Mouse (Mus musculus) retina, adult 2 months (tissue): ENCODE results near the gene Ptprk.

Source experiments
- DNase-seq: peaks from one replicate; pipeline ENCODE4 v3.0.0-alpha.2; 2012; ENCODE audit warnings: low read depth, low spot score

Ptprk gene

DNA sequence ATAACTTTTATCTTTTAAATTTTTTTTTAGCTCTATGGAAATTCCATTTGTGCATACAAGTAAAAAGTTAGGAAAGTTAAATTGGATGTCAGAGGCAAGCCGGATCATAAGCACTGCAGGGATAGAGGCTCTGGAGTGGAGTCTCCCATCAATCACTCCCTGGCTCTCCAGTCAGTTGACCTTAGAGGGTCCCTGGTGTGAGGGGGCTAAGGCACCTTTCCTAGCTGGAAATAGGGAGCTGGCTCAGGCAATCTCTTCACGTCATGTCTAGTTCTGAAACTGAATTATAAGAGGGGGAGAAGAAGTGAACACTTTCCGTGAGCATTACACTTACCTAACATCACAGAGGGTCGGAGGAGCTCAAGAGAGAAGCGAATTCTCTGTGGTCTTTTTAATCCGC lies 110.1 kb downstream of the Ptprk start:
- no peak for DNase-seq

DNA sequence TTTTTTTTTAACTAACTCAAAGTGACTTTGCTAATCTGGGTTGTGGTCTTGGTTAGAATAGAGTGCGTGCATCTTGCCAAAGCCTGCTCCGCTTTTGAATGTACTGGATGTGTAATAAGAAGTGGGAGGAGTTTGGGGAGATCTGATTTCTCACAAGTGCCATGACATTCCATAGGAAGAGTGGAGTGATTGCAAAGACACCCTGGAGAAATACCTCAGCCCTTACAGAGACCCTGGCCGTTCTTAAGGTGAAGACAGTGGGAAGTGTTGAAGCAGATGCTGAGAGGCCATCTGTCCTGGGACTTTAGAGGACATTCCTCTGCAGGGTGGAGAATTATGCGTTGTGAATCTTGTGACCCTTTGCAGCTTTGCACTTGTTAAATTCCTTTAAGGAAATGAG lies 110.7 kb downstream of the Ptprk start:
- DNase-seq, result no peak

DNA sequence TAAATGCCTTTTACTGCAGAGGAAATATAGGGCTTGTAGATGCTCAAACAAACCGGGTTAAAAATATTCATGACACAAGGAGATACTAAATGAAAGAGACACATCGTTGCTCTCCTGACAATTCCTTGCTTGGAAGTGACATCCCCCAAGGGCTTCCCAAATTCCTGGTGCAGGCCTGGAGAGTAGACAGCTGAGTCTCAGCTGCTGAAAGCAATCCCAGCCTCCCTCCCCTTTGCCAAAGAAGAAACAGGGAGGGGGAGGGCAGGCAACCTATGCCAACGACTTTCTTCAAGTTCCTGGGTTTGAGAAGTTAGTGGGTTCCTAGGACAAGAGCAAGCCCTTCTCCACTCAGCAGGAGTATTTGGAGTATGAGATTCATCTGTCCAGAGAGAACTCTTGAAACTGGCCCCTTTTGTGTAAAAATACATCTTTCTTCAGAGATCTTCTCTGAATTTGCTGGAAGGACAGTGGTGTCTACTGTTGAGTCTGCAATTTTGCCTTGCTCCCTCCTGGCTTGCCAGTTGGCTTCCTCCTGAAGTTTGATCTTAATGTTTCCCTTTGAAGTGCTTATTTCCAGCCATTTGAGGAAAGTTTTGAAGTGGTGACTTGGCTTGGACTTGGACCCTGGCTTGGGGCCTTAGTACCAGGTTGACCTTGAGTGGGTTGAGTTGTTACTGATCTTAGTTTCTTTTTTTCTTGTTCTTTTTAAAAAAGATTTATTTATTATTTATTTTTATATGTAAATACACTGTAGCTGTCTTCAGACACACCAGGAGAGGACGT lies 111.6 kb downstream of the Ptprk start:
- peak; percentile 2 for DNase-seq

DNA sequence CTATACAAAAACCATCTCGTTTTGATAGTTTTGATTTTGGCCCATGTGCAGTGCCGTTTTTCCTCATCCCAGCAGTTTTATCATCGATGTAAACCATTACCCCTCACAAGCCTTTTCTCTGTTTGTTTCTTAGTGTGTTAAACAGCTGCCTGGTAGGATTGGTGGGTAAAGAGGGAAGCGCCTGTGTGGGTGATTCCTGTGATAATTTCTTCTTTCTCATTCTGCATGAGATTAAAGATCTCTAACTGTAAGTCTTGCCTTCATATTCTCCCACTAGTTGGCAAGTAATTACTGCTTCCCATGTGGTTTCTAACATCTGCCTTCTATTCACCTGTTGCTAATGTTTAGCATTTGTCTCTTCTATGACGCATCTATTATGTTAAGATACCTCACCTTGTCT lies 116.8 kb downstream of the Ptprk start:
- no peak for DNase-seq

GRCm38 (mm10) chr10:28193630-28194029 lies 119.0 kb downstream of the Ptprk start:
- no peak for DNase-seq

DNA sequence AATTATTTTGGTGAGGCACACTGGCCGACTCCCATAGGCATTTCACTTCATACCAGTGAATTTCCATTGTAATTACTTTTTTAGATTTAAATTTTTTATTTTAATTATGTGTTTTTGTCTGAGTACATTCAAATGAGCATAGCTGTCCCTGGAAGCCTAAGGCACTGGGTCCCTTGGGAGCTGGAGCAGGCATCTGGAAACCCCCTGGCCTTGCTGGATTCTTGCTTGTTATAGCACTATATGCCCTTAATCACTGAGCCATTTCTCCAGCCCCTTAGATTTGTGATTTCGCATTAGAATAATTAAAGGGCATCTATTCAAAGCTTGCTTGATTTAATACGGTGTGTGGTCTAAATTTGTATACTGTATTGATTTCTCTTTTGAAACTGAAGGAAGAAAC lies 126.0 kb downstream of the Ptprk start:
- no peak for DNase-seq

DNA sequence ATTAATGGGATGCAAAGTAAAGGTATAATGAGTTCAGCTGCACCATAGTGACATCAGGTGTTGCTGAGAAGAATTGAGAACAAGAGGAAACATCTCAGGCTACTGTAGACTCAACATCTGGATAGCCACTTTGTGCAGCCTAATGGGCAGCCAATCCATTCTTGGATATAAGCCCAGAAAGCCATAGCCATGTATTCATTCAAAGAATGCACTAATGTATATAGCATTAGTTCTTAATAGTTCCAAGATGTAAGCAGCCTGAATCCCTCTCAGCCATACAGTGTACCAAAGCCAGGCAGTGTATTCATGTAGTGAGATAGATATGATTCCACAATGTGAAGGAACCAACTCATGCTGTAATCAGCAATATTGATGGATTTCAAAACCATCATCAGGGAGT lies 134.8 kb downstream of the Ptprk start:
- DNase-seq, result no peak

GRCm38 (mm10) chr10:28212083-28212482 lies 137.5 kb downstream of the Ptprk start:
- no peak for DNase-seq

- no peak for DNase-seq
These were observed 140.5 kb downstream of the Ptprk start for GRCm38 (mm10) chr10:28215153-28215552.

DNA sequence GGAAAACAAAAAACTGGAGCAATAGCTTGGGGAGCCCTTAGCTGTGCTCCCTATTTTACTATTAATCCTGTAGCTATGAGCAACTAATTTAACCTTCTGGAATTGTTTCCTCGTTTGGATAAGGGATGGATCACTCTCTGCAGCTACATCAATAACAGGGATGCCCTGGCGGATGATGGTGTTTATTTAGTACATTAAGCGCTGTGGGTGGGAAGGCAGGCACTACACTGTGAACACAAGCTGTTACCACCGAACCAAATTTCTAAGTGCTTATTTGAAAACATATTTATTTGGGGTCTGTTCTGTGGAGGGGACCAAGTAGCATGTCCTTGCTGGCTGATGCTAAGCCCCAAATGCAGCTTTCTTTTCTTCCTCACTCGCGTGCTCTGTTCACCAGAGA lies 149.0 kb downstream of the Ptprk start:
- DNase-seq, result no peak

GRCm38 (mm10) chr10:28224376-28224775 lies 149.8 kb downstream of the Ptprk start:
- DNase-seq, result no peak

- DNase-seq, result no peak
These were observed 151.0 kb downstream of the Ptprk start for GRCm38 (mm10) chr10:28225536-28226075.

GRCm38 (mm10) chr10:28227732-28228131 lies 153.1 kb downstream of the Ptprk start:
- no peak for DNase-seq

DNA sequence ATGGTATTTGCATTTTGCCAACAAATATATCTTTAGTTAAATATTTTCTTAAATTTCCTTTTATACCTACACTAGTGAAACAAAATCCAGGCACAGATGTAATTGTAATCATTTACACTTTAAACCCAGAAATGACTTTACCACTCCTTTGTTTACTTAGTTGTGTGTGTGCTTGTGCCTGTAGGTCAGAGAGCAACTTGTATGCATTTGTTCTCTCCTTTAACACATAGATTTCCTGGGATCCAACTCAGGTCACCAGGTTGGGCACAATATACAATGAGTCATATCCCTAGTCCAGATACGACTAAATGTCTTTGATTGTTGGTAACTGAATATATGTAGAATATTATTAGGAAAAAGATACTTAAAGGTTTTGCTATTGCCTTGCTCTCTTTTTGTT lies 153.6 kb downstream of the Ptprk start:
- DNase-seq, result no peak

GRCm38 (mm10) chr10:28232273-28233167 lies 157.9 kb downstream of the Ptprk start:
- no peak for DNase-seq

- no peak for DNase-seq
These were observed 174.4 kb downstream of the Ptprk start for GRCm38 (mm10) chr10:28249047-28249446.

GRCm38 (mm10) chr10:28251385-28251784 lies 176.8 kb downstream of the Ptprk start:
- no peak for DNase-seq

DNA sequence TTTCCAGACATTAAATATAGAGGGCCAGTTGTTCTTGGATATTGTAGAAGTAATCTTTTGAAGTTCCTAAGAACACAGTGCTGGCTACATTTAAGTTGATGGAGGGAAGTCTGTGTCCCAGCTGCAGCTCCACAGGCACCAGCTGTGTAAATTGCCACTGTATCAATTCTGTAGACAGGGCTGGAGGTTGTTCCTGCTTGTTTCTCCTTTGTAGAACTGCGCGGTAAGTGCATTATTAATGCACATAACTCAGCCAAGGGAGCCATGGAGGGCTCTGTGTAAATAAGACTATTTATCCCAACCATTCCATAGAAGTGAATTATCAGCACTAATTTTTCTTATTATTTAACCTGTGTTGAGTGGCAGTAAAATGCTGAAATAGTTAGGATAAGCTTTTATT lies 186.0 kb downstream of the Ptprk start:
- DNase-seq, result no peak

DNA sequence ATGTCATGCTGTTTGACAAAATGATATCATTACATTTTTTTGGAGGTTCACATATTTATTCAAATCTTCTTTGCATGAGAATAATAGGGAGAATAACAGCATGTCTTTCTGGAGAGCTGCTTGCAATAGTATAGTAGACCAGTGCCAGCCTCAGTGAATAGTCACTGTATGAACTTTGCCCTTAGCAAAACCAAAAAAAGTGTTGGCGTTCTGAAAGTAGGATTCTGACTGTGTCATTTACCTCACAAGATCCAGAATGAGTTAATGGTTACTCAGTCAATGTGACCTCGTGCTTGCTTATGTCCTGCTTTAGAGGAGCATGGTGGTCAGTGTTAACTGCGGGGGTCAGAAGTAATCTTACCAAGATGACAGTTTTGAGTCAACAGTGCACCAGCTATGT lies 187.5 kb downstream of the Ptprk start:
- no peak for DNase-seq

DNA sequence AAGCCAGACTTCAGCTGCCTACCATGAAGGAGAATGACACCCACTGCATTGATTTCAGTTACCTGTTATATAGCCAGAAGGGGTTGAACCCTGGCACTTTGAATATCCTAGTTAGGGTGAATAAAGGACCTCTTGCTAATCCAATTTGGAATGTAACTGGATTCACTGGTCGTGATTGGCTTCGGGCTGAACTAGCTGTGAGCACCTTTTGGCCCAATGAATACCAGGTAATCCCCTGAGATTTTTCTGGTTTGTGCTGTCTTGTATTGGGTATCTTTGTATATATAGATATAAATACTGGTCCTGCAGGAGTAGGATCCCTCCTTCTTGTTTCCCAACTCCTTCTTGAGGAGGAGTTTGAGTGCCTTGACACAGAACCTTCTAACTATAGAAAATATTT lies 188.9 kb downstream of the Ptprk start:
- no peak for DNase-seq

DNA sequence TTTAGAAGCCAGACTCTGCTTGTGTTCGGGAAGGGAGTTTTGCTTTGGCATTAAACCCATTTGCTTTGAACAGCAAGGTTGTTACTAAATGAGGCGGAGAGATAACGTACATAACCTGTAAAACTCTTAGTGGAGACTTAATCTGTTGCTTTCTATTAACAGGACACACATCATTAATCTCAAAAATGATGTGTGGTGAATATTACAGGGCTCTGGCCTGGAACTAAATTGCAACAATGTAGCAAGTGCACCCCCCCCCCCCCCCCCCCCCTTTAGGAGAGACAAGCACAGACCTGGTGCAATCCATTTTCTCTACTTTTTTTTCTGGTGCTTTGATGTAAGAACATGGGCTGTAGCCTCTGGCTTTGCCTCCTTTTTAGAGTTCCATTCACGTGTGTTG lies 195.7 kb downstream of the Ptprk start:
- DNase-seq, result no peak

DNA sequence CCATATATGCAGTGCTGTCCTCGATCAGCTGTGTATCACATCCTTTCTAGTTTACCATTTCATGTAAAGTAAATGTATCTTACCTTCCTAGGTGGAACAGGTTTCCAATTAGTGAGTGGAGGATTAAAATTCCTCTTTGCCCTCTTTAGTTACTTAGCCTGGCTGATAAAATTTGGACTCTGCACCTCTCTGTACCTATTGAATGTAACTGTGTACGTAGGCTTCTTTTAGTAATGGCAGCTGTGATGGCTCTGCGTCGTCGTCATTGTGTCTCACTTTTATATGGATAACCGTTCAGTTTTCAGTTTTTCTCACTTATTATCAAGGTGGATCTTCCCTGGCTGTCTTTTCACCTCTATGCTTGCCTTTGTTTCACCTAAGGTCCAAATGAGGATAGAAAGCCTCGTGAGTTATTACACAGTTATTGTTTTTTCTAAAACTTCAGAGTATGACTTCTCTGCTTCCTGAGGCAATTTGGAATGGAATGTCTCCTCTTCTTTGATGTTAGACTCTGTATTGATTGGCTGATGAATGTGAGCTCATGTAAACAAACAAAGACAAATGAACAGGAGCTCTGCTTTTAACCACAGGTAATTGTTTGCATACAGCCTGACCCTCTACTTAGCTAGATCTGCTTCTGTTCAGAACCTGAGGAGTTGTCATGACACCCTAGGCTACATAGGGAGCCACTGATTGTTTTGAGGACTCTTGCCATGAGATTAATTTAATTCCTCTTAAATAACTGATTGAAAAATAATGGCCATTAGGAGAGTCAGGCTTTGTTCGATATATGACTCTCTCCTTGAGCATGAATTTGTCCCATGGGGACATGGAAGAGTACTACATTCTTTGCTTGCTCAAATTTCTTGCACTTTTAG lies 197.3 kb downstream of the Ptprk start:
- DNase-seq, result no peak
